Mouse (Mus musculus): Measurements from ENCODE around the gene Srrt. TPM values are rescaled to one million over a fixed set of nuclear protein-coding genes. Genes with fewer than 3 reads are reported as not detected.

Gene Srrt
- polyA plus RNA-seq, 1 experiment from 2014 or later = 138 TPM

- no peaks in the 10 kb centered on the region for H3K9me3 ChIP-seq (ENCODE audit: control insufficient read depth, low read length)
- H3K4me2 ChIP-seq (replicated peaks; ENCODE audit: low read depth, low read length) = peak overlapping the region; percentile 77
- H3K4me3 ChIP-seq (ENCODE audit: low read depth, low read length) = peak overlapping the region; percentile 36
- peak; percentile 48 for ATAC-seq (ENCODE audit: low FRiP score)
- WGBS = 11% methylated on average over 22 of the region's 22 CpGs
- peaks cover 6% of the 10 kb centered on the region for H3K4me1 ChIP-seq (replicated peaks; ENCODE audit: control insufficient read depth, insufficient read depth, low read length)
- peak; percentile 43 for DNase-seq (ENCODE audit: low spot score)
- H3K9ac ChIP-seq (ENCODE audit: low read depth, low read length) = peak overlapping the region; percentile 64
- no peaks in the 10 kb centered on the region for H3K36me3 ChIP-seq (ENCODE audit: control insufficient read depth, insufficient read depth, low read length)
- H3K27me3 ChIP-seq (ENCODE audit: control insufficient read depth, insufficient read depth, low read length) = no peaks in the 10 kb centered on the region
- peak overlapping the region; percentile 76 for H3K27ac ChIP-seq (ENCODE audit: low read depth, low read length)
These were observed 32.0 kb upstream of the Srrt start for GRCm38 (mm10) chr5:137339290-137339979.

- H3K9me3 ChIP-seq (ENCODE audit: control insufficient read depth, low read length) = no peaks in the 10 kb centered on the region
- H3K27me3 ChIP-seq (ENCODE audit: control insufficient read depth, insufficient read depth, low read length) = no peaks in the 10 kb centered on the region
- ATAC-seq (ENCODE audit: low FRiP score) = peak; percentile 43; the same call in 1 of the 2 replicates
- H3K36me3 ChIP-seq (ENCODE audit: control insufficient read depth, insufficient read depth, low read length) = no peaks in the 10 kb centered on the region
- DNase-seq (ENCODE audit: low spot score) = peak; percentile 60
- peaks cover 6% of the 10 kb centered on the region for H3K4me1 ChIP-seq (replicated peaks; ENCODE audit: control insufficient read depth, insufficient read depth, low read length)
- peak overlapping the region; percentile 64 for H3K9ac ChIP-seq (ENCODE audit: low read depth, low read length)
- peak overlapping the region; percentile 76 for H3K27ac ChIP-seq (ENCODE audit: low read depth, low read length)
- H3K4me3 ChIP-seq (ENCODE audit: low read depth, low read length) = peak overlapping the region; percentile 36
- 5% methylated on average over 11 of the region's 11 CpGs for WGBS
- H3K4me2 ChIP-seq (replicated peaks; ENCODE audit: low read depth, low read length) = peak overlapping the region; percentile 77
These were observed 31.3 kb upstream of the Srrt start for GRCm38 (mm10) chr5:137338663-137339289.

GRCm38 (mm10) chr5:137338256-137338655, 30.8 kb upstream of the Srrt start:
- H3K27ac ChIP-seq (ENCODE audit: low read depth, low read length) = peak overlapping the region; percentile 76
- H3K27me3 ChIP-seq (ENCODE audit: control insufficient read depth, insufficient read depth, low read length) = no peaks in the 10 kb centered on the region
- no peaks in the 10 kb centered on the region for H3K36me3 ChIP-seq (ENCODE audit: control insufficient read depth, insufficient read depth, low read length)
- DNase-seq (ENCODE audit: low spot score) = peak; percentile 88
- H3K4me1 ChIP-seq (replicated peaks; ENCODE audit: control insufficient read depth, insufficient read depth, low read length) = peaks cover 6% of the 10 kb centered on the region
- ATAC-seq (ENCODE audit: low FRiP score) = peak; percentile 81
- H3K9ac ChIP-seq (ENCODE audit: low read depth, low read length) = peak overlapping the region; percentile 64
- H3K9me3 ChIP-seq (ENCODE audit: control insufficient read depth, low read length) = no peaks in the 10 kb centered on the region
- under 1% methylated on average over 19 of the region's 19 CpGs for WGBS
- H3K4me2 ChIP-seq (replicated peaks; ENCODE audit: low read depth, low read length) = peak overlapping the region; percentile 77
- peak overlapping the region; percentile 36 for H3K4me3 ChIP-seq (ENCODE audit: low read depth, low read length)

- DNase-seq (ENCODE audit: low spot score) (no peak), ATAC-seq (ENCODE audit: low FRiP score) (no peak)
- H3K4me1 ChIP-seq (replicated peaks; ENCODE audit: control insufficient read depth, insufficient read depth, low read length) = peaks cover 6% of the 10 kb centered on the region
- H3K27me3 ChIP-seq (ENCODE audit: control insufficient read depth, insufficient read depth, low read length) = no peaks in the 10 kb centered on the region
- no peak overlapping the region for H3K4me3 ChIP-seq (ENCODE audit: low read depth, low read length)
- H3K4me2 ChIP-seq (replicated peaks; ENCODE audit: low read depth, low read length) = no peak overlapping the region
- H3K36me3 ChIP-seq (ENCODE audit: control insufficient read depth, insufficient read depth, low read length) = no peaks in the 10 kb centered on the region
- 60% methylated on average over 8 of the region's 8 CpGs for WGBS
- no peak overlapping the region for H3K27ac ChIP-seq (ENCODE audit: low read depth, low read length)
- H3K9ac ChIP-seq (ENCODE audit: low read depth, low read length) = no peak overlapping the region
- H3K9me3 ChIP-seq (ENCODE audit: control insufficient read depth, low read length) = no peaks in the 10 kb centered on the region
These were observed 29.7 kb upstream of the Srrt start for GRCm38 (mm10) chr5:137337190-137337589.

GRCm38 (mm10) chr5:137335066-137335465, 27.6 kb upstream of the Srrt start:
- ATAC-seq (ENCODE audit: low FRiP score) = no peak
- H3K9me3 ChIP-seq (ENCODE audit: control insufficient read depth, low read length) = no peaks in the 10 kb centered on the region
- H3K36me3 ChIP-seq (ENCODE audit: control insufficient read depth, insufficient read depth, low read length) = no peaks in the 10 kb centered on the region
- H3K4me1 ChIP-seq (replicated peaks; ENCODE audit: control insufficient read depth, insufficient read depth, low read length) = peaks cover 6% of the 10 kb centered on the region
- H3K4me3 ChIP-seq (ENCODE audit: low read depth, low read length) = no peak overlapping the region
- H3K9ac ChIP-seq (ENCODE audit: low read depth, low read length) = no peak overlapping the region
- WGBS = 67% methylated on average over 6 of the region's 6 CpGs
- no peak overlapping the region for H3K4me2 ChIP-seq (replicated peaks; ENCODE audit: low read depth, low read length)
- no peak overlapping the region for H3K27ac ChIP-seq (ENCODE audit: low read depth, low read length)
- DNase-seq (ENCODE audit: low spot score) = no peak
- H3K27me3 ChIP-seq (ENCODE audit: control insufficient read depth, insufficient read depth, low read length) = no peaks in the 10 kb centered on the region

- no peak for ATAC-seq (ENCODE audit: low FRiP score)
- H3K4me3 ChIP-seq (ENCODE audit: low read depth, low read length) = no peak overlapping the region
- no peak for DNase-seq (ENCODE audit: low spot score)
- peaks cover 5% of the 10 kb centered on the region for H3K4me1 ChIP-seq (replicated peaks; ENCODE audit: control insufficient read depth, insufficient read depth, low read length)
- H3K36me3 ChIP-seq (ENCODE audit: control insufficient read depth, insufficient read depth, low read length) = no peaks in the 10 kb centered on the region
- no peak overlapping the region for H3K9ac ChIP-seq (ENCODE audit: low read depth, low read length)
- H3K9me3 ChIP-seq (ENCODE audit: control insufficient read depth, low read length) = no peaks in the 10 kb centered on the region
- H3K27ac ChIP-seq (ENCODE audit: low read depth, low read length) = no peak overlapping the region
- H3K27me3 ChIP-seq (ENCODE audit: control insufficient read depth, insufficient read depth, low read length) = no peaks in the 10 kb centered on the region
- 0 out of 2 replicates have a peak overlapping the region, but pooled peaks have one; percentile 93 for H3K4me2 ChIP-seq (replicated peaks; ENCODE audit: low read depth, low read length)
- 58% methylated on average over 10 of the region's 10 CpGs for WGBS
These were observed 26.8 kb upstream of the Srrt start for GRCm38 (mm10) chr5:137334317-137334716.

- ATAC-seq (ENCODE audit: low FRiP score) = peak; percentile 92
- DNase-seq (ENCODE audit: low spot score) = peak; percentile 97
- peak within 1 kb of the TSS; percentile 71 for H3K9ac ChIP-seq (ENCODE audit: low read depth, low read length)
- H3K27ac ChIP-seq (ENCODE audit: low read depth, low read length) = peak within 1 kb of the TSS; percentile 60
- H3K4me2 ChIP-seq (replicated peaks; ENCODE audit: low read depth, low read length) = peak within 1 kb of the TSS; percentile 93
- no peaks in the 10 kb centered on the region for H3K9me3 ChIP-seq (ENCODE audit: control insufficient read depth, low read length)
- no peaks in the 10 kb centered on the region for H3K4me1 ChIP-seq (replicated peaks; ENCODE audit: control insufficient read depth, insufficient read depth, low read length)
- H3K4me3 ChIP-seq (ENCODE audit: low read depth, low read length) = peak within 1 kb of the TSS; percentile 67
- no peaks in the 10 kb centered on the region for H3K36me3 ChIP-seq (ENCODE audit: control insufficient read depth, insufficient read depth, low read length)
- H3K27me3 ChIP-seq (ENCODE audit: control insufficient read depth, insufficient read depth, low read length) = no peaks in the 10 kb centered on the region
- WGBS = under 1% methylated on average over 44 of the region's 44 CpGs
These were observed 26.2 kb upstream of the Srrt start, which contains the start of gene Slc12a9 for GRCm38 (mm10) chr5:137333512-137334174. Gene Slc12a9, minus strand, starts transcription at chr5:137333597.

GRCm38 (mm10) chr5:137332857-137333511, 25.5 kb upstream of the Srrt start:
- Histone ChIP-seq H3K36me3 (ENCODE audit: control insufficient read depth, insufficient read depth, low read length) (no peaks in the 10 kb centered on the region), H3K9me3 (ENCODE audit: control insufficient read depth, low read length) (no peaks in the 10 kb centered on the region), H3K27ac (ENCODE audit: low read depth, low read length) (peak overlapping the region; percentile 60), H3K27me3 (ENCODE audit: control insufficient read depth, insufficient read depth, low read length) (no peaks in the 10 kb centered on the region), H3K4me2 (replicated peaks; ENCODE audit: low read depth, low read length) (peak overlapping the region; percentile 93), H3K4me1 (replicated peaks; ENCODE audit: control insufficient read depth, insufficient read depth, low read length) (no peaks in the 10 kb centered on the region), H3K9ac (ENCODE audit: low read depth, low read length) (peak overlapping the region; percentile 71), H3K4me3 (ENCODE audit: low read depth, low read length) (peak overlapping the region; percentile 67)
- ATAC-seq (ENCODE audit: low FRiP score) (peak; percentile 58), DNase-seq (ENCODE audit: low spot score) (no peak)
- 22% methylated on average over 15 of the region's 15 CpGs for WGBS

Data from hindbrain, embryonic 11.5 days (tissue).